Mouse (Mus musculus) cerebellum, adult 2 months (tissue): Measurements from ENCODE around the gene Scg3. TPM values are rescaled to one million over a fixed set of nuclear protein-coding genes. Genes with fewer than 3 reads are reported as not detected.
"Not testable (repeated sequence)": the region's sequence is repeated elsewhere in the genome, so short reads cannot be mapped to it uniquely, and the experiment has no call there.

Experiments used
- DNase-seq, 2 experiments: peaks; one replicate each; pipeline ENCODE4 v3.0.0; 2021
- H3K27ac ChIP-seq: fragments of 200-500 bp; 2 replicates; pipeline ENCODE4 v1.5.1; 2012; ENCODE audit warnings: low read length, control low read depth, inconsistent platforms; ENCODE audit not compliant: insufficient read depth
- H3K27me3 ChIP-seq: fragments of 200-500 bp; 2 replicates; pipeline ENCODE4 v1.6.1; 2012; ENCODE audit warnings: inconsistent platforms, mild to moderate bottlenecking, low read length, moderate library complexity; ENCODE audit not compliant: control insufficient read depth, insufficient read depth
- H3K4me1 ChIP-seq: fragments of 200-500 bp; 2 replicates; pipeline ENCODE4 v1.6.1; 2011; ENCODE audit warnings: low read length; ENCODE audit not compliant: control insufficient read depth, insufficient read depth
- H3K4me3 ChIP-seq: fragments of 200-500 bp; replicated peaks from 2 replicates; pipeline ENCODE3; 2011; ENCODE audit warnings: mild to moderate bottlenecking, low read depth, low read length, control low read depth; ENCODE audit not compliant: insufficient read depth
- CTCF ChIP-seq: fragments of 200-500 bp; IDR thresholded peaks from 2 replicates; pipeline ENCODE4 v1.5.1; 2011; ENCODE audit warnings: low read depth, mild to moderate bottlenecking, control low read depth, low read length, moderate library complexity, borderline replicate concordance; ENCODE audit not compliant: insufficient read depth
- POLR2A ChIP-seq: fragments of 200-500 bp; IDR thresholded peaks from 2 replicates; pipeline ENCODE4 v1.6.1; 2011; ENCODE audit warnings: low read length, control low read depth, borderline replicate concordance; ENCODE audit not compliant: insufficient read depth
- WGBS: fragments of 180-500 bp; shearing (Covaris S2); methylation state at CpG from one replicate; pipeline ENCODE4 v1.1.7; 2018; 5-methylcytosine and 5-hydroxymethylcytosine counted together
- polyA plus RNA-seq: library from polyadenylated mRNA; depleted of rRNA; stranded (reverse); fragments of >200 nt; gene quantifications from 2 replicates; pipeline ENCODE4 v1.2.3, GENCODE M21; 2012

Gene Scg3
- polyA plus RNA-seq, 1 experiment: 237 TPM

DNA sequence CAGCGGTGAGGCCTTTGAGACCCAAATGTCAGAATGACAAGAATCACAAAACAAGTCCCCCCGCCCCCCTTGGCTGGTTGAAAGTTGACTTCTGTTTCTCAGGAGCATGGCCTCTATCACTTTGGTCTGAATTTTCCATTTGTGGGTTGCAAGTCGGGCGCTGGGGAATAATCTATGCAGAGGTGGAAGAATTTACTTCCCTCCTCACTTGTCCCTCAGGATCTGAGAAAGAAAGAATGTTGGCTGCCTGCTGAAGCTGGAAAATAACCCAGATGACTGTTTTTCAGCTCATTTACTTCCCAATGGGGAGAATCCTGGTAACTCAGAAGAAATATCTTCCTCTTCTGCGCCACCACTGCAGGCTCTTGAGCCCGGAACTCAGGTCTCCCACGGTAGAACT lies 5.5 kb downstream of the Scg3 start:
- WGBS: 80% methylated on average over 7 of the region's 7 CpGs
- no peak overlapping the region for H3K27ac ChIP-seq
- no peak for DNase-seq
- TF ChIP-seq POLR2A (no peak), CTCF (no peak)
- H3K27me3 ChIP-seq: no peaks in the 10 kb centered on the region
- no peaks in the 10 kb centered on the region; the same call in 1 of the 2 replicates for H3K4me1 ChIP-seq
- H3K4me3 ChIP-seq: no peak overlapping the region

DNA sequence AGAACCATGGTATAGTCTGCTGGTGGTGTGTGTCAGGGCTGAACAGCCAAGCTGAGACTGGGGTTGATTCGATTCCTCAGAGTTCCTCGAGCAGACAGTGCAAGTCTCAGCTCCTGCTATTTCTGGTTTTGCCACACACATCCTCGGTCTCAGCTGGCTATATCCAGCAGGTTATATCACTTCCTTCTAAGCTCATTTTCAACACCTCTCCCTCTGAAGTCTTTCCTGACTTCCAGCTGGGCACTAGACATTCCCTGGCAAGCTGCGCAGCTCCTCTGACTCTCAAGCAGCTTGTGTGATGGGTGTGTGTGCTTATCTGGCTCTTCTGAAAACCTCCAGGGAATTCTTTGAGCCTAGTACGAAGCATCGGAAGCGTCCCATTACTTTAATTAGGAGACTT lies 7.6 kb downstream of the Scg3 start:
- no peak for DNase-seq
- Histone ChIP-seq H3K4me1 (no peaks in the 10 kb centered on the region), H3K27me3 (no peaks in the 10 kb centered on the region), H3K4me3 (no peak overlapping the region), H3K27ac (no peak overlapping the region)
- no peak for TF ChIP-seq CTCF
- 58% methylated on average over 7 of the region's 7 CpGs for WGBS

DNA sequence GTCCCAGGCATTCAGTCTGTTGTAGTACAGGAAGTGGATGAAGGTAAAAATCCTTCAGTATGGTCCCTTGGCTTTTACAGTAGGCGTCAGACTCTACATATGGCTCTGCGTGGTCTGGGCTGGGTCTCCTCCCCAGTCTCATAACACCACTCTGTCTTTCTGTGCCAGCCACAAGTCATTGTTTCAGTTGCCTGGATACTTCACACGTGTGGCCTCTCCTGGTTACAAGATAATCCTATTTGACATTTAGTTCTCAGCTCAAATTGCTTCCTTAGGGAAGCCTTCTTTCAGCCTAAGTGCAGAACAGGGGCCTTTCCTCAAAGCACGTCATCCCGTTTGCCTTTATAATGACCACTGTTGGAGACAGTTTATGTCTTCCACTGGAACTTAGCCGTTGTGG lies 11.1 kb downstream of the Scg3 start:
- Histone ChIP-seq H3K4me1 (no peaks in the 10 kb centered on the region; the same call in 1 of the 2 replicates), H3K27me3 (no peaks in the 10 kb centered on the region), H3K27ac (no peak overlapping the region), H3K4me3 (no peak overlapping the region)
- TF ChIP-seq CTCF (no peak), POLR2A (no peak)
- 54% methylated on average over 6 of the region's 6 CpGs for WGBS
- DNase-seq: no peak

DNA sequence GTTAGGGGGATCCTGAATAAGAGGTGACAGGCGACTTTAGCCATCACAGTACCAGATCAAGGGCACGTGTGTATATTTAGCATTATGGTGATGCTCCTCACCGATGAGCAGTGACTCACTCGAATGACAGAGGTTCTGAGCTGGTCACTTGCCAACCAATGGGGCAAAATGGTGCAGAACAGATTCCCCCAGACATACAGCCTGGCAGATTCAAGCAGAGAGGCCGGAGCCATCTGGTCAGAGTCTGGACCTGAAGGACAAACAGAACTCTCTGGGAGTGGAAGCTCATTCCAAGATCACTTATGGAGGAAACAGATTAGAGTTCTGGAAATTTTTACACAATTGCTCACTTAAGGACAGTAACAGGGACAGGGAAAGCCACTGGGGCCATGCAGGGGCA lies 17.2 kb downstream of the Scg3 start:
- WGBS: 6% methylated on average over 5 of the region's 5 CpGs
- Histone ChIP-seq H3K4me3 (no peak overlapping the region), H3K27ac (peak overlapping the region; percentile 58), H3K27me3 (no peaks in the 10 kb centered on the region), H3K4me1 (peaks cover 13% of the 10 kb centered on the region; the same call in 1 of the 2 replicates)
- peak; percentile 76 to 88 for DNase-seq
- TF ChIP-seq POLR2A (no peak), CTCF (no peak)

DNA sequence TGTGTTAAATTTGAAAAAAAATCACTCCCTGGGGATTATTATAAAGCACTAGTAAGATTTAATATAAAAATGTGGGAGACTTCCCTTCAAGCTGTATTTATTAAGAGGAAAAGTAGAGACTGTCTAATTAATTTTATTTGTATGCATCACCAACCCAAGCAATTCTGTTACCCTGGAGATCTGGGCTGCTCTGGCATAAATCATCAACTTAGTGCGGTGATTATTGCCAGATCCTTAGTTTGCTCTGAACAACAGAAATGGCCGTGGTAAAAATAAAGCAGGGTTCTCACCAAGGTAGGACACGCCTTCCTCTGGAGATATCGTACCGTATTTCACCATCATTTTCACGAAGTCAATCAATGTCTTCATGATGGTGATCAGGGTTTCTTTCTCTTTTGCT lies 18.5 kb downstream of the Scg3 start:
- WGBS: 70% methylated on average over 6 of the region's 6 CpGs
- peaks cover 13% of the 10 kb centered on the region; the same call in 1 of the 2 replicates for H3K4me1 ChIP-seq
- H3K27ac ChIP-seq: no peak overlapping the region
- DNase-seq: no peak
- no peaks in the 10 kb centered on the region for H3K27me3 ChIP-seq
- no peak overlapping the region for H3K4me3 ChIP-seq
- TF ChIP-seq CTCF: no peak
- no peak for TF ChIP-seq POLR2A

DNA sequence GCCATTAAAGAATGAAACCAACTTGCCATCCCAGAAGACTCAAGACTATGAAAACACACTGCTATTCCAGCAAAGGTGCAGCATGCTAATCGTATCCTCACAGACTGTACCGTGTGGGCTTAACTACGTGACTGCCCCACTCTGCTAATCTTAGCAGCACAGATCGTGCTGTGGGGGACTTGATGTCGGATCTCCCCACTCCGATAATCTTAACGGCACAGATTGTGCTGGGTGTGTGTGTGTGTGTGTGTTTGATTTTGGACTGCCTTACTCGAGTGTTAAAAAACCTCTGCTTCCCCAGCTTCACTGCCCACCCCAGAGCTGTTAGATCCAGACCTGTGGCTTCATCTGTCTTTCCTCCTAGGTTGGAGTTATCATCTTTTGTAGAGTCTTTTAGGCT lies 22.9 kb downstream of the Scg3 start:
- TF ChIP-seq CTCF: no peak
- TF ChIP-seq POLR2A: no peak
- H3K27me3 ChIP-seq: no peaks in the 10 kb centered on the region
- H3K27ac ChIP-seq: no peak overlapping the region
- 93% methylated on average over 8 of the region's 8 CpGs for WGBS
- no peak overlapping the region for H3K4me3 ChIP-seq
- H3K4me1 ChIP-seq: no peaks in the 10 kb centered on the region
- no peak for DNase-seq

DNA sequence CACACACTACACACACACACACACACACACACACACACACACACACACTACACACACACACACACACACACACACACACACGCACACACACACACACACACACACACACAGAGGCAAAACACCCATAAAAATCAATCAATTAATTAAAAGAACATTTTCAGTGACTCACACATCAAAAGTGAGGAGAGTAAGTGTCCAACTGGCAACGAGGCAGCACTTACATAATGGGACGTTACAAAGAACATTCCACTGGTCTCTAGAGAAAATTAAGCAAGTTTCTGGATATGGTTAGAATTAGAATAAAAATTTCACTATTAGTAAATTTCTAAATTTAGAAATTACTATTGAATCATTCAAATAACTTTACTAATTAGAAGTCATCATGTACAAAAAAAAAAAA lies 27.4 kb downstream of the Scg3 start:
- H3K27ac ChIP-seq, H3K4me1 ChIP-seq, DNase-seq, H3K4me3 ChIP-seq, H3K27me3 ChIP-seq: not testable (repeated sequence)
- 92% methylated on average over 3 of the region's 3 CpGs for WGBS

DNA sequence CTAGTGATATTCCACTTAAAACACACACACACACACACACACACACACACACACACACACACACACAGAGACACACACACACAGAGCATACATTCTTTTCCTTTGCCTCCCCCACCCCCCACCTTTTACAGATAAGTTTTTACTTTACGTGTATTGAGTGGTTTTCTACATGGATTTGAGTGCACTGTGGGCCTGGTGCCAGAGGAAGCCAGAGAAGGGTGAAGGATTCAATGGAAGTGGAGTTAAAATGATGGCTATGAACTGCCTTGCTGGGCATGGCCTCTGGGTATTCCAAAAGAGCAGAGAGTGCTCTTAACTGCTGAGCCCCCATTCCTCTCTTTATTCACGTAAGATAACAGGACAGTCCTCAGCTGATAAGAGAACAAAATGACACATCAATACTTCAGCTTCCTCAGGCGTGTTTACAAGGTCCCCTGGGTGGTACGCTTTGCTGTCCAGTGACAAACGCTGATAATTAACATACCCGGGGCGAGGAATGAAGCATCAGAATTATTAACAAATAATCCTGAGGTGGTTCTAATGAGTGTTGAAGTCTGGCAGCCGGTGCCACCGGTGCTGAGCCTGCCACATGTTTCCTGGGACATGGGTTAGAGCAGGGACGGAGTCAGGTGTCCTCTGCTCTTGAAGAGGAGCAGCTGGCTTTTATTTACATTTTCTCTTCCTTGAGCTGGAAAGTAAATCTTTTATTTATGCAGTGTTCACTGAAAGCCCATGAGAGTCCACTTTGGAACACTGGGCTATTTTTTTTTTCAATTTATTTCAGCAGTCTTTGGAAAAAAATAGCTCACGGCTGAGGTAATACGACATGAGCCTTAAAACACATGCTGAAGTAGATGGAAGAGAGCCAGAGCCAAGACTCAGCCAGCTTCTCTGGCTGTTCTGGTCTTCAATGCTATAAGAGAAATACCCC lies 29.6 kb downstream of the Scg3 start:
- TF ChIP-seq CTCF: no peak
- no peak for TF ChIP-seq POLR2A
- Histone ChIP-seq H3K27me3 (no peaks in the 10 kb centered on the region), H3K4me1 (no peaks in the 10 kb centered on the region), H3K4me3 (no peak overlapping the region), H3K27ac (no peak overlapping the region)
- WGBS: 30% methylated on average over 12 of the region's 12 CpGs
- peak in 1 of 2 experiments; percentile 37 for DNase-seq

DNA sequence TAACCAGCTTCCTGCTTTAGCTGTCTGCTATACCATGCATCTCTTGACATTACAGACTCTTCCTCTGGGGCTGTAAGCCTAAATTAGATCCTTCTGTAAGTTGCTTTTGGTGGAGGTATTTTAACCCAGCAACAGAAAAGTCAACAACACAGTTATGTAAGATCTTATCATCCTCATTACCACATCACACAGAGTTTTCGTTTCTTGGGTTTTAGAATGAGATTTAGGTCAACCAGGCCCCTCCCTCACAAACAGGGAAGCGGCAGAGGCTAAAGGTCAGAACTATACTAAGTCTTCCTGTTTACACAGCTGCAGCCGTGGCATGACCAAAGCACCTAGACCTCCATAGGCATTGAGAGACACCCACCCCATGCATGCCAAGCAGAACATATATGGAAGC lies 38.5 kb downstream of the Scg3 start:
- H3K4me1 ChIP-seq: no peaks in the 10 kb centered on the region
- TF ChIP-seq CTCF: no peak
- no peak for DNase-seq
- no peaks in the 10 kb centered on the region for H3K27me3 ChIP-seq
- H3K4me3 ChIP-seq: no peak overlapping the region
- no peak overlapping the region for H3K27ac ChIP-seq
- 80% methylated on average over 3 of the region's 3 CpGs for WGBS
